Mouse (Mus musculus) forelimb bud, embryonic 11.5 days (tissue): Measurements from ENCODE around the gene Colca2.

Experiments used
- DNase-seq: peaks from one replicate; pipeline ENCODE4 v3.0.0-alpha.2; 2012; ENCODE audit warnings: low read depth, low spot score

Colca2 gene

GRCm38 (mm10) chr9:51272102-51272501 is 6.3 kb downstream of the Colca2 start:
- no peak for DNase-seq

- DNase-seq: no peak
Observed at GRCm38 (mm10) chr9:51271073-51271472, 7.3 kb downstream of the Colca2 start.

DNA sequence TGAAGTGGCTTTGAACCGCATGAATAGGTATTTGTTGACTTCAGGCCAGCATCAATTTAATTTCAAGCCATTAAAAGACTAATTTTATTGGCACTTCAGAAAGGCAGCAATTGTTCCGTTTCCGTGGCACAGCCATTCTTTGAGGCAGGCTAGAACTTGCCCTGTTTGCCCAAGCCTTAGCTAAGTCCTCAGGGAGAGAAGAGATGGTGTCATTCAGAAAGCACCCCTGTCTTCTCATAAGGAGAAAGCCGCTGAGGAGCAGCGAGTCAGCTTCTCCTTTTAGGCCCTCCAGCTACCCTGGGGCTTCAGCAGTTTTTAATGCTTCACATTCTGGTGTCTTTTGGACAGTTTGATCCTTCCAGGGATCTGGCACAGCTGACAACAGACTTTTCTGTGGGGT is 9.5 kb downstream of the Colca2 start:
- no peak for DNase-seq

GRCm38 (mm10) chr9:51258426-51258825 is 19.9 kb downstream of the Colca2 start:
- DNase-seq: no peak

DNA sequence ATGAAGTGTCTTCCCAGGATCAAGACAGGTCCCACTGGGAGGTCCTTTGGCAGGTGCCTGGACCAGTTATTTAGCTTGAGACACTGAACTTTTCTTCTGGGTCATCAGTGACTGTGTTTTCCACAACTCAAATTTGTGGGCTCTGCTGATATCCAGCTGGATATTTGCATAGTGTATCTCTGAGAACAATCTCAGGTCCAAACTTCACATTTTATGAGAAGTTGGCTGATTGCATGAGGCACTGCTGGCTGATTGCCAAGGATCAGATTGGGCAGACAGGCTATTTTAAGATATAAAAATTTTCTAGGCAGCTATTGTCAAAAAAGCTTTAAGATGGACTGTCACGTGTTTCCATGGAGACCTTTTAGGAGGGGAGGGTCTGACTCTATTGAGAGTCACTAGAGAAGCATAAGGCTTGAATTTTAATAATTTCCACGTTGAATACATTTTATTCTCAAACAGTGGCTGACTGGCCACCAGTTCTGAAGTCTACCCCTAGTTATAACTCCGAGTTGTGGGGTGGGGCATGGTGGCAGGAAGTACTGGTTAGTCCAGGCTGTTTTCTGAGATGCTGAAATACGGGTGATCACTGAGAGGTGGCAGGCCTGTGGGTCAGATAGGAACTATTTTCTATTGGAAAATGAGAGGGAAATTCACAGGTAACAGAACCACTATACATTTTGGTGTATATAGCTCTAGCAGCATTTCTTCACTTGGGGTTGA is 21.4 kb downstream of the Colca2 start:
- no peak for DNase-seq

DNA sequence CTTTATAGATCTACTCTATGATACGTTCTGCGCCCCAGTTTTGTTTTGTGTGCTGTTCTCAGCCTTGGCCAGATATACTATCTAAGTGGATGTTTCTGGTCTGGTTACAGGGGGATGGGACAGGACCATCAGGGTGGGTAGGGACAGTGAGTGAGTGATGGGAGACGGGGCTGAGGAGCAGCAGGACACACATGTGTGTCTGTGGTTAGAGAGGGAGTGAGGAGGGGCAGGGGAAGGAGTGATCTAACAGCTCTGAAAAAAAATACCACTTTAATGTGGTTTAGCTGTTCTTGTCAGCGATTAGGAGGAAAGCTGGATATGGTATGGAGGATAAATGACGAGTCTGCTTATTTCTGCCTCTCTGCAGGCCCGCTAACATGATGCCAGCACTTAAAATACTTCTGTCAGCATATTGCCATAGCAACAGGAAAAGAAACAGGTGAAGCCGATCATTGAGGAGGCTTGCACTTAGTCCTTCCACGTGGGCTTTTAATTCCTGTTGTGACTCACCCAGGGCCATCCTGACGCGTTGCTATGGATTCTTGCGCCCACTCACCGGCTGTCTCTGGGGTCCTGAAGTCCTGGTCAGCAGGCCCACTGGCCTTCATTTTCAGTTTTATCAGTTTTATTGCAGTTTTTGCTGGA is 39.5 kb downstream of the Colca2 start:
- no peak for DNase-seq

DNA sequence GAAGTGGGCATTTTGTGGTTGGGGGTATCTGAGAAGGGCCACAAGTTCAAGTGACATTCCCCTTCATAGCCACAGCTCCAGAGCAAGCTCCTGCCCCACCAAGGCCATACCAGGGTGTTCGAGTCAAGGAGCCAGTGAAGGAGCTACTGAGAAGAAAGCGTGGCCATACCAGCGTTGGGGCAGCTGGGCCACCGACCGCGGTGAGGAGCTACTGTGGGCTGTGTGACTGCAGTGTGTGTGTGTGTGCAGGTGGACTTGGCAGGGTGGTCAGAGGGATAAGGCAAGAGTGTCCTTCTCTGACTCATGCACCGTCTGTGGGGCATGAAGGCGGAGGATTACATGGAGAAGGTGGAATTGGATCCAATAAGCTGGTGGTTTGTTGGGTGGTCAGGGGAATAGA is 46.2 kb downstream of the Colca2 start:
- no peak for DNase-seq

DNA sequence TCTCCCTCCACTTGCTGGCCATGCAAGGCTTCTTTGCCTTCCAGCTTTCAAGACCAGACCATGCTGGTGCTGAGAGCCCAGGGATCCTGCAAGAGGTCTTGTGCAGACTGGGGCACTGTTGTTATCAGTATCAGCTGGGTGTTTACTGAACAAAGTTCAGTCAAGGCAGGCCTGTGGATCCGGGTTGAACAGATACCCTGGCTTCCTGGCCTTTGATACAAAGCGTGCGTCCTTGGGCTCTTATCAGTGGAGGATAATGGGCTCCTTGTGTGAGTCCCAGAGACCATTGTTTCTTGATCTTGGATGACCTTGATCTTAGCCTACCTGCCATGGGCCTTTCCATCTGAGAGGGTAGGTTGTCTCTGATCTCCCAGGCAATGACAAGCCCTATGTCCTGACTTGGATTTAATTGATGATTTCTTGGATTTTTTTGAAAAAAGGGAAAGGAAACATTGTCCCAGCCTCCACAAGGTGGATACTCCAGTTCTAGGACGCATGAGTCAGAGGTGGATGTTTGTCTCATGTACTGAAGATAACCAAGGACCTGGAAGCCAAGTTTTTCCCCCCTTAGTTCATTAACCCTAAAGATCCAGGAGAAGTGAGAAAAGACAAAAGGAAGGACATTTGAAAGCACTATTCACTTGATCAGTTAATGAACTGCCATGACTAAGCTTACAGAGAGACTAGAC is 47.5 kb downstream of the Colca2 start:
- no peak for DNase-seq

GRCm38 (mm10) chr9:51225636-51226166 is 52.7 kb downstream of the Colca2 start:
- DNase-seq: no peak
